Mouse (Mus musculus) testis, adult 2 months (tissue): Measurements from ENCODE around the gene Hpdl. TPM values are rescaled to one million over a fixed set of nuclear protein-coding genes. Genes with fewer than 3 reads are reported as not detected.
"Not testable (repeated sequence)": the region's sequence is repeated elsewhere in the genome, so short reads cannot be mapped to it uniquely, and the experiment has no call there.

Source experiments
- H3K27ac ChIP-seq: fragments of 200-500 bp; 2 replicates; pipeline ENCODE4 v1.5.1; 2012; ENCODE audit warnings: low read depth, low read length; ENCODE audit not compliant: control insufficient read depth, insufficient read depth
- H3K27me3 ChIP-seq: fragments of 200-500 bp; 2 replicates; pipeline ENCODE4 v1.6.1; 2012; ENCODE audit warnings: mild to moderate bottlenecking, low read length, moderate library complexity; ENCODE audit not compliant: control insufficient read depth, insufficient read depth
- H3K36me3 ChIP-seq: fragments of 200-500 bp; 2 replicates; pipeline ENCODE4 v1.6.1; 2012; ENCODE audit warnings: mild to moderate bottlenecking, low read length; ENCODE audit not compliant: control insufficient read depth, insufficient read depth
- H3K4me1 ChIP-seq: fragments of 200-500 bp; 2 replicates; pipeline ENCODE4 v1.6.1; 2012; ENCODE audit warnings: low read length; ENCODE audit not compliant: control insufficient read depth, insufficient read depth
- H3K4me3 ChIP-seq: fragments of 200-500 bp; 2 replicates; pipeline ENCODE4 v1.5.1; 2012; ENCODE audit warnings: low read depth, mild to moderate bottlenecking, low read length, moderate library complexity, mixed read lengths; ENCODE audit not compliant: control insufficient read depth
- CTCF ChIP-seq: fragments of 200-500 bp; IDR thresholded peaks from 2 replicates; pipeline ENCODE4 v1.5.1; 2012; ENCODE audit warnings: low read depth, mild to moderate bottlenecking, inconsistent platforms, low read length, moderate library complexity; ENCODE audit not compliant: control insufficient read depth, insufficient read depth, insufficient replicate concordance
- POLR2A ChIP-seq: fragments of 200-500 bp; IDR thresholded peaks from 2 replicates; pipeline ENCODE4 v1.6.1; 2012; ENCODE audit warnings: low read depth, mild to moderate bottlenecking, inconsistent platforms, low read length, moderate library complexity; ENCODE audit not compliant: control insufficient read depth
- polyA plus RNA-seq: library from polyadenylated mRNA; depleted of rRNA; stranded (reverse); fragments of >200 nt; gene quantifications from 2 replicates; pipeline ENCODE4 v1.2.3, GENCODE M21; 2012

The Hpdl gene
- polyA plus RNA-seq, 1 experiment, result 2.0 TPM

GRCm38 (mm10) chr4:116840841-116841240 lies 19.3 kb upstream of the Hpdl start:
- no peaks in the 10 kb centered on the region for H3K36me3 ChIP-seq
- H3K4me3 ChIP-seq, result no peak overlapping the region

GRCm38 (mm10) chr4:116840096-116840495 lies 18.6 kb upstream of the Hpdl start:
- not testable (repeated sequence) for H3K27me3 ChIP-seq, H3K4me1 ChIP-seq, H3K36me3 ChIP-seq, H3K27ac ChIP-seq
- H3K4me3 ChIP-seq, result peak overlapping the region; percentile 46; the same call in 1 of the 2 replicates

More at GRCm38 (mm10) chr4:116840841-116841240, 19.3 kb upstream of the Hpdl start:
- no peaks in the 10 kb centered on the region for H3K4me1 ChIP-seq
- no peak overlapping the region for H3K27ac ChIP-seq
- TF ChIP-seq POLR2A, result no peak
- no peak for TF ChIP-seq CTCF
- H3K27me3 ChIP-seq, result no peaks in the 10 kb centered on the region

DNA sequence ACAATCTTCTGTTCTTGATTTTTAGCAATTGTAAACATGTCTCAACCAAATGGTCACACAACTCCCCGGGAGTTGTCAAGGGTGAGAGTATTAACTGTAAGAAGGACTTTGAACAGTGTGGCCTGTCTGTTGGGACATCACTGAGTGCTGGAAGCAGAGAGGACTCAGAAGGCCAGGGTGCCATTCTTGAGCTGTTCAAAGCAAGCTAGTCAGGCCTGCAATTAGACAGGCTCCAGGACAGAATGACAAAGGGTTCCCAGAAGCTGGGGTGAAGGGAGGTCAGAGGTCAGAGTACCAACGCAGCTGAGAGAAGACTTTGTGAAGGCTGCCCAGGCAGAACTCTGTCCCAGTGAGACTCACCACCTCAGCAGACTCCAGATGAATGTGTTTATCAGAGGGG lies 17.5 kb upstream of the Hpdl start:
- Histone ChIP-seq H3K36me3 (no peaks in the 10 kb centered on the region), H3K4me3 (no peak overlapping the region), H3K4me1 (no peaks in the 10 kb centered on the region), H3K27me3 (no peaks in the 10 kb centered on the region), H3K27ac (no peak overlapping the region)
- TF ChIP-seq POLR2A (no peak), CTCF (no peak)

GRCm38 (mm10) chr4:116830070-116830368 lies 8.5 kb upstream of the Hpdl start:
- TF ChIP-seq POLR2A, result no peak
- no peak for TF ChIP-seq CTCF
- H3K27ac ChIP-seq, result no peak overlapping the region
- no peak overlapping the region for H3K4me3 ChIP-seq
- no peaks in the 10 kb centered on the region for H3K36me3 ChIP-seq
- peaks cover 4% of the 10 kb centered on the region for H3K4me1 ChIP-seq
- no peaks in the 10 kb centered on the region for H3K27me3 ChIP-seq

DNA sequence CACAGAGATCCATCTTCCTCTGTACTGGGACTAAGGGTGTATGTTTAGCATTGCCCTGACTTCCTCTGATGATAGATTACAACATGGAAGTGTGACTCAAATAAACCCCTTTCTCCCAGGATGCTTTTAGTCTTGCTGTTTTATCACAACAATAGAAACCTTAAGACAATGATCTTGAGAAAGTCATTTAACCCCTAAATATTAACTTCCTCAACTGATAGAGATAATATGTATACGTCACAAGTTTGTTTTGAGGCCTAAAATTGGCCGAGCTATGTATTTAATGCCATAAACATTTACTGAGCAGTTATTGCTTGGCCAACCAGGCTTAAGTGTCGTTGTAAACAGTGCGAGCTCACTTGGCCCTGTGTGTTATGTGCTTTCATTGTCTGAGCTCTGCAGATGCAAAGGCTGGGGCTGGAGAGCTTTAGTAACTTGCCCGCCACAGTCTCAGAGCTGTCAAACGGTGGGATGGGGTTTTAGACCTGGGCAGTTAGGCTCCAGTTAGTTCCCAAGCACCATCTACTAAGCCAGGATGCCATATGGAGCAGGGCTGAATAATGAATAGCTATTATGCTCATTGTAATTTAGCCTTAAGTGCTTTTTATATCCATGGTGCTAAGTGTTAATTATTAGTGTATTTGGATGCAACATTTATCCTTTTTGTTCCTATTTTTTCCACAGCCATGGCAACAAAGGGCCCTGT lies 8.0 kb upstream of the Hpdl start:
- TF ChIP-seq POLR2A (no peak), CTCF (no peak)
- no peak overlapping the region for H3K4me3 ChIP-seq
- no peaks in the 10 kb centered on the region for H3K36me3 ChIP-seq
- H3K4me1 ChIP-seq, result peaks cover 7% of the 10 kb centered on the region
- no peaks in the 10 kb centered on the region for H3K27me3 ChIP-seq
- no peak overlapping the region for H3K27ac ChIP-seq

GRCm38 (mm10) chr4:116827819-116828218 lies 6.3 kb upstream of the Hpdl start:
- H3K4me3 ChIP-seq, result no peak overlapping the region
- H3K4me1 ChIP-seq, result peaks cover 7% of the 10 kb centered on the region
- no peaks in the 10 kb centered on the region for H3K36me3 ChIP-seq
- TF ChIP-seq POLR2A (no peak), CTCF (peak; percentile 48; the same call in 1 of the 2 replicates)
- no peak overlapping the region for H3K27ac ChIP-seq
- no peaks in the 10 kb centered on the region for H3K27me3 ChIP-seq

DNA sequence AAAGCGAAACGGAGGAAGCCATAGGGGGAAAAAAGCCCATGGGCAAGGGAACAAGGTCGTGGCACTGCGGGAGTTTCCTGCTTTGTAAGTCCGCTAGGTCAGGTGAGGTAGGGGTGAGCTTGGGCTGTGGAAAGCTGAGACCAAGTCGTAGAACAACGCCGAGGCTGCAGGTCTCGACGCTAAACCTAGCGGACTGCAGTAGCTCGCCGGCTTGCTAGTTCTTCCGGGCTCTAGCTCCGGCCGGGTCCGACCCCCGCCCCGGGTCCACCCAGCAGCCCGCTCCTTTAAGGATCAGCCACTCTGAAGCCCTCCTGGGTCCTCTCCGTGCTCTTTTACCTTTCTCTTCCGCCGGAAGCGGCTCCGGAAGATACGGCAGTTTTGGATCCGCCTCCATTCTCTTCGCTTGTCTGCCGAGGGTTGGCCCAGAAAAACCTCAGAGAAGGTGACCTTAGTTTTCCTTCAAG lies 3.1 kb upstream of the Hpdl start:
- no peaks in the 10 kb centered on the region for H3K36me3 ChIP-seq
- H3K4me1 ChIP-seq, result peaks cover 20% of the 10 kb centered on the region
- peak overlapping the region; percentile 83 for H3K27ac ChIP-seq
- no peaks in the 10 kb centered on the region for H3K27me3 ChIP-seq
- no peak for TF ChIP-seq CTCF
- TF ChIP-seq POLR2A, result peak; percentile 65
- peak overlapping the region; percentile 88 for H3K4me3 ChIP-seq

- Histone ChIP-seq H3K27ac (no peak overlapping the region), H3K36me3 (no peaks in the 10 kb centered on the region), H3K4me3 (peak overlapping the region; percentile 39), H3K27me3 (no peaks in the 10 kb centered on the region), H3K4me1 (peaks cover 20% of the 10 kb centered on the region)
- TF ChIP-seq CTCF (no peak), POLR2A (no peak; the same call in 1 of the 2 replicates)
Observed at GRCm38 (mm10) chr4:116820902-116821693, 409 bp downstream of the Hpdl start.
